Mouse (Mus musculus): ENCODE results near the gene Ano6. TPM values are rescaled to one million over a fixed set of nuclear protein-coding genes. Genes with fewer than 3 reads are reported as not detected.

The Ano6 gene
- polyA plus RNA-seq, 1 experiment from 2014 or later = 38.9 TPM

- DNase-seq (ENCODE audit: low spot score) (no peak), ATAC-seq (no peak)
- H3K27ac ChIP-seq (ENCODE audit: low read length) = no peak overlapping the region
- H3K9me3 ChIP-seq (ENCODE audit: low read length) = no peaks in the 10 kb centered on the region
- H3K36me3 ChIP-seq (ENCODE audit: insufficient read depth, low read length) = no peaks in the 10 kb centered on the region
- TF ChIP-seq CTCF (IDR thresholded peaks at IDR 0.05) (peak; percentile 60), EP300 (IDR thresholded peaks at IDR 0.05) (no peak)
- H3K27me3 ChIP-seq (replicated peaks; ENCODE audit: insufficient read depth, low read length) = no peaks in the 10 kb centered on the region
- no peaks in the 10 kb centered on the region for H3K4me1 ChIP-seq (ENCODE audit: insufficient read depth, low read depth, low read length)
- H3K9ac ChIP-seq (replicated peaks; ENCODE audit: low read depth) = no peak overlapping the region
- no peak overlapping the region for H3K4me2 ChIP-seq (replicated peaks; ENCODE audit: low read depth, low read length)
- WGBS = 49% methylated on average over 3 of the region's 3 CpGs
- no peak overlapping the region for H3K4me3 ChIP-seq (ENCODE audit: low read depth, low read length)
Observed at GRCm38 (mm10) chr15:95787578-95787977, 3.1 kb upstream of the Ano6 start.

- Histone ChIP-seq H3K36me3 (ENCODE audit: insufficient read depth, low read length) (no peaks in the 10 kb centered on the region), H3K4me2 (replicated peaks; ENCODE audit: low read depth, low read length) (peak overlapping the region; percentile 82), H3K27me3 (replicated peaks; ENCODE audit: insufficient read depth, low read length) (no peaks in the 10 kb centered on the region), H3K9me3 (ENCODE audit: low read length) (no peaks in the 10 kb centered on the region), H3K4me3 (ENCODE audit: low read depth, low read length) (peak overlapping the region; percentile 91), H3K27ac (ENCODE audit: low read length) (peak overlapping the region; percentile 93), H3K4me1 (ENCODE audit: insufficient read depth, low read depth, low read length) (peaks cover 12% of the 10 kb centered on the region; the same call in 1 of the 2 replicates), H3K9ac (replicated peaks; ENCODE audit: low read depth) (peak overlapping the region; percentile 91; the same call in 1 of the 2 replicates)
- WGBS = 20% methylated on average over 32 of the region's 32 CpGs
- DNase-seq (ENCODE audit: low spot score) = peak; percentile 41
- ATAC-seq = peak; percentile 27
- 0 out of 2 replicates have a peak, but pooled peaks have one; percentile 1 for TF ChIP-seq CTCF (IDR thresholded peaks at IDR 0.05)
- TF ChIP-seq EP300 (IDR thresholded peaks at IDR 0.05) = no peak
Observed at GRCm38 (mm10) chr15:95789562-95790528, 798 bp upstream of the Ano6 start.

GRCm38 (mm10) chr15:95791141-95791791 is 623 bp downstream of the Ano6 start:
- DNase-seq (ENCODE audit: low spot score) = peak; percentile 83
- Histone ChIP-seq H3K4me3 (ENCODE audit: low read depth, low read length) (peak overlapping the region; percentile 91), H3K27ac (ENCODE audit: low read length) (peak overlapping the region; percentile 93), H3K36me3 (ENCODE audit: insufficient read depth, low read length) (no peaks in the 10 kb centered on the region), H3K27me3 (replicated peaks; ENCODE audit: insufficient read depth, low read length) (no peaks in the 10 kb centered on the region), H3K9me3 (ENCODE audit: low read length) (no peaks in the 10 kb centered on the region), H3K9ac (replicated peaks; ENCODE audit: low read depth) (peak overlapping the region; percentile 91), H3K4me2 (replicated peaks; ENCODE audit: low read depth, low read length) (peak overlapping the region; percentile 82), H3K4me1 (ENCODE audit: insufficient read depth, low read depth, low read length) (peaks cover 20% of the 10 kb centered on the region; the same call in 1 of the 2 replicates)
- peak; percentile 32 for ATAC-seq
- TF ChIP-seq EP300 (IDR thresholded peaks at IDR 0.05) (no peak), CTCF (IDR thresholded peaks at IDR 0.05) (0 out of 2 replicates have a peak, but pooled peaks have one; percentile 3)
- 2% methylated on average over 31 of the region's 32 CpGs for WGBS

- DNase-seq (ENCODE audit: low spot score) (no peak), ATAC-seq (no peak)
- no peaks in the 10 kb centered on the region for H3K27me3 ChIP-seq (replicated peaks; ENCODE audit: insufficient read depth, low read length)
- TF ChIP-seq CTCF (IDR thresholded peaks at IDR 0.05) = no peak
- TF ChIP-seq EP300 (IDR thresholded peaks at IDR 0.05) = no peak
- peak overlapping the region; percentile 82 for H3K4me2 ChIP-seq (replicated peaks; ENCODE audit: low read depth, low read length)
- peak overlapping the region; percentile 91 for H3K4me3 ChIP-seq (ENCODE audit: low read depth, low read length)
- H3K9me3 ChIP-seq (ENCODE audit: low read length) = no peaks in the 10 kb centered on the region
- H3K9ac ChIP-seq (replicated peaks; ENCODE audit: low read depth) = peak overlapping the region; percentile 91; the same call in 1 of the 2 replicates
- H3K4me1 ChIP-seq (ENCODE audit: insufficient read depth, low read depth, low read length) = peaks cover 20% of the 10 kb centered on the region; the same call in 1 of the 2 replicates
- H3K27ac ChIP-seq (ENCODE audit: low read length) = peak overlapping the region; percentile 93; the same call in 1 of the 2 replicates
- WGBS = 32% methylated on average over 5 of the region's 5 CpGs
- no peaks in the 10 kb centered on the region for H3K36me3 ChIP-seq (ENCODE audit: insufficient read depth, low read length)
Observed at GRCm38 (mm10) chr15:95791855-95792254, 1.2 kb downstream of the Ano6 start.

GRCm38 (mm10) chr15:95792261-95793260 is 1.9 kb downstream of the Ano6 start:
- Histone ChIP-seq H3K9ac (replicated peaks; ENCODE audit: low read depth) (no peak overlapping the region), H3K4me2 (replicated peaks; ENCODE audit: low read depth, low read length) (peak overlapping the region; percentile 82), H3K36me3 (ENCODE audit: insufficient read depth, low read length) (no peaks in the 10 kb centered on the region), H3K27me3 (replicated peaks; ENCODE audit: insufficient read depth, low read length) (no peaks in the 10 kb centered on the region), H3K4me1 (ENCODE audit: insufficient read depth, low read depth, low read length) (peaks cover 20% of the 10 kb centered on the region; the same call in 1 of the 2 replicates), H3K4me3 (ENCODE audit: low read depth, low read length) (peak overlapping the region; percentile 91; the same call in 1 of the 2 replicates), H3K9me3 (ENCODE audit: low read length) (no peaks in the 10 kb centered on the region), H3K27ac (ENCODE audit: low read length) (no peak overlapping the region)
- ATAC-seq (no peak), DNase-seq (ENCODE audit: low spot score) (no peak)
- 69% methylated on average over 25 of the region's 25 CpGs for WGBS
- TF ChIP-seq EP300 (IDR thresholded peaks at IDR 0.05) (no peak), CTCF (IDR thresholded peaks at IDR 0.05) (peak; percentile 69)
